Mouse (Mus musculus) heart, embryonic 11.5 days (tissue): ENCODE measurements around the gene Ddx39b. TPM values are rescaled to one million over a fixed set of nuclear protein-coding genes. Genes with fewer than 3 reads are reported as not detected.

Experiments
- ATAC-seq: fragments of 200-750 bp; cut with Nextera tagmentation; replicated peaks from 2 replicates; pipeline ENCODE4 v1.8.0; 2017; ENCODE audit warnings: moderate library complexity; ENCODE audit not compliant: insufficient number of reproducible peaks, low FRiP score, low TSS enrichment
- H3K27ac ChIP-seq: fragments of 300-500 bp; sonication (generic); 2 replicates; pipeline ENCODE4 v1.5.1; 2014; ENCODE audit warnings: mild to moderate bottlenecking, low read depth, low read length
- H3K27me3 ChIP-seq: fragments of 300-500 bp; sonication (generic); 2 replicates; pipeline ENCODE4 v1.6.1; 2014; ENCODE audit warnings: mild to moderate bottlenecking, low read length, mixed read lengths; ENCODE audit not compliant: control insufficient read depth, insufficient read depth
- H3K36me3 ChIP-seq: fragments of 300-500 bp; sonication (generic); 2 replicates; pipeline ENCODE4 v1.6.1; 2014; ENCODE audit warnings: mild to moderate bottlenecking, low read length, moderate library complexity, mixed read lengths; ENCODE audit not compliant: control insufficient read depth, insufficient read depth
- H3K4me1 ChIP-seq: fragments of 300-500 bp; sonication (generic); 2 replicates; pipeline ENCODE4 v1.6.1; 2014; ENCODE audit warnings: low read length; ENCODE audit not compliant: control insufficient read depth, insufficient read depth
- H3K4me2 ChIP-seq: fragments of 300-500 bp; sonication (generic); 2 replicates; pipeline ENCODE4 v1.6.1; 2014; ENCODE audit warnings: mild to moderate bottlenecking, moderate library complexity
- H3K4me3 ChIP-seq: fragments of 300-500 bp; sonication (generic); 2 replicates; pipeline ENCODE4 v1.5.1; 2014; ENCODE audit warnings: low read depth, low read length
- H3K9ac ChIP-seq: fragments of 300-500 bp; sonication (generic); 2 replicates; pipeline ENCODE4 v1.6.1; 2014; ENCODE audit warnings: mild to moderate bottlenecking, low read depth, low read length, moderate library complexity
- H3K9me3 ChIP-seq: fragments of 300-500 bp; sonication (generic); replicated peaks from 2 replicates; pipeline ENCODE4 v1.6.1; 2016; ENCODE audit warnings: low read length; ENCODE audit not compliant: control insufficient read depth
- WGBS: fragments of 180-500 bp; shearing (Covaris S2); extraction: QIAGEN DNeasy Blood & Tissue Kit; methylation state at CpG from one replicate; pipeline ENCODE4 v1.1.7; 2014; ENCODE audit not compliant: insufficient replicate concordance; 5-methylcytosine and 5-hydroxymethylcytosine counted together
- polyA plus RNA-seq: library from polyadenylated mRNA; unstranded; fragments of >200 nt; fragmentation: Nextera tagmentation; extraction: Ambion mirVana; gene quantifications from 2 replicates; pipeline ENCODE4 v1.2.1, GENCODE M21; 2014

Gene Ddx39b
- polyA plus RNA-seq, 1 experiment from 2014 or later = 318 TPM

GRCm38 (mm10) chr17:35252619-35253292 is 11.2 kb downstream of the Ddx39b start:
- no peak for ATAC-seq
- Histone ChIP-seq H3K27me3 (peaks cover 3% of the 10 kb centered on the region; the same call in 1 of the 2 replicates), H3K4me3 (no peak overlapping the region), H3K4me2 (no peak overlapping the region), H3K9me3 (no peaks in the 10 kb centered on the region), H3K27ac (no peak overlapping the region), H3K36me3 (peaks cover 52% of the 10 kb centered on the region), H3K4me1 (no peaks in the 10 kb centered on the region), H3K9ac (no peak overlapping the region)
- 85% methylated on average over 18 of the region's 18 CpGs for WGBS

GRCm38 (mm10) chr17:35253293-35254093 is 11.9 kb downstream of the Ddx39b start:
- 88% methylated on average over 32 of the region's 32 CpGs for WGBS
- H3K27me3 ChIP-seq = peaks cover 3% of the 10 kb centered on the region; the same call in 1 of the 2 replicates
- H3K36me3 ChIP-seq = peaks cover 46% of the 10 kb centered on the region

GRCm38 (mm10) chr17:35254241-35255098 is 12.9 kb downstream of the Ddx39b start:
- Histone ChIP-seq H3K9ac (no peak overlapping the region), H3K4me1 (no peaks in the 10 kb centered on the region), H3K4me2 (no peak overlapping the region), H3K36me3 (peaks cover 36% of the 10 kb centered on the region), H3K4me3 (no peak overlapping the region), H3K27me3 (peaks cover 3% of the 10 kb centered on the region; the same call in 1 of the 2 replicates), H3K9me3 (no peaks in the 10 kb centered on the region), H3K27ac (no peak overlapping the region)
- 61% methylated on average over 11 of the region's 11 CpGs for WGBS
- ATAC-seq = no peak

More at GRCm38 (mm10) chr17:35253293-35254093, 11.9 kb downstream of the Ddx39b start:
- H3K27ac ChIP-seq = no peak overlapping the region
- H3K4me2 ChIP-seq = no peak overlapping the region
- H3K4me3 ChIP-seq = no peak overlapping the region
- no peak for ATAC-seq
- no peak overlapping the region for H3K9ac ChIP-seq
- no peaks in the 10 kb centered on the region for H3K9me3 ChIP-seq
- no peaks in the 10 kb centered on the region for H3K4me1 ChIP-seq

DNA sequence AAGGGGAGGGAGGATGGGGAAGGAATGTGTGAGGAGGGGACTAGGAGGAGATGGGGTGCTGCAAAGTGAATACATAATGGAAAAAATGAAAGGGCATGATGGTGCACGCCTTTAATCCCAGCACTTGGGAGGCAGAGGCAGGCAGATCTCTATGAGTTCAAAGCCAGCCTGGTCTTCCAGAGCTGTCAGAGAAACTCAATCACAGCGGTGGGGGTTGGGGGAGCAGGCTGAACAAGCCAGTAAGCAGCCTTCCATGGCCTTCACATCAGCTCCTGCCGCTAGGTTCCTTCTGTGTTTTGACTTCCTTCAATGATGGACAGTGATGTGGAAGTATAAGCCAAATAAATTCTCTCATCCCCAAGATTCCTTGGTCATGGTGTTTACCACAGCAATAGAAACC is 13.8 kb downstream of the Ddx39b start:
- Histone ChIP-seq H3K9ac (no peak overlapping the region), H3K27ac (no peak overlapping the region), H3K4me3 (no peak overlapping the region), H3K36me3 (peaks cover 33% of the 10 kb centered on the region), H3K9me3 (no peaks in the 10 kb centered on the region), H3K4me1 (no peaks in the 10 kb centered on the region), H3K4me2 (no peak overlapping the region), H3K27me3 (peaks cover 3% of the 10 kb centered on the region; the same call in 1 of the 2 replicates)
- WGBS = 61% methylated on average over 3 of the region's 3 CpGs
- no peak for ATAC-seq

DNA sequence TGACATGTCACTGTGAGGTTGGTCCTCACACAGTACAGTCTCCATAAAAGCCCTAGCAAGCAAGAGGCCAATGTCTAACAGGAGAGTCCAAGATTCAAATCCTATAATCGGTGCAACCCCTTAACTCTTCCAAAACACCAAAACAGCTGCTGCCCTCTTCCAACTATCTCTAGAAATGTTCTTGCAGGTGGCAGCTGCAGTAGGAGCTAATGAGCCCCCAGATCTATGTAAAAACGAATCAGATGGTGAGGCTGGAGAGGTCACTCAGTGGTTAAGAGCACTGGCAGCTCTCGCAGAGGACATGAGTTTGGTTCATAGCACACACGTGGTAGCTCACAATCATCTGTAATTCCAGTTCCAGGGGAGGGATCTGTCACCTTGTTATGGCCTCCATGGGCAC is 14.2 kb downstream of the Ddx39b start:
- H3K4me2 ChIP-seq = no peak overlapping the region
- no peak for ATAC-seq
- peaks cover 3% of the 10 kb centered on the region; the same call in 1 of the 2 replicates for H3K27me3 ChIP-seq
- H3K36me3 ChIP-seq = peaks cover 29% of the 10 kb centered on the region
- H3K9ac ChIP-seq = no peak overlapping the region
- H3K4me3 ChIP-seq = no peak overlapping the region
- H3K9me3 ChIP-seq = no peaks in the 10 kb centered on the region
- WGBS = 57% methylated on average over 4 of the region's 4 CpGs
- no peak overlapping the region for H3K27ac ChIP-seq
- H3K4me1 ChIP-seq = no peaks in the 10 kb centered on the region

- peaks cover 18% of the 10 kb centered on the region for H3K36me3 ChIP-seq
- H3K4me2 ChIP-seq = no peak overlapping the region
- ATAC-seq = no peak
- no peak overlapping the region for H3K9ac ChIP-seq
- no peak overlapping the region for H3K27ac ChIP-seq
- no peak overlapping the region for H3K4me3 ChIP-seq
- H3K4me1 ChIP-seq = no peaks in the 10 kb centered on the region
- H3K27me3 ChIP-seq = peaks cover 12% of the 10 kb centered on the region
- no peaks in the 10 kb centered on the region for H3K9me3 ChIP-seq
- WGBS = 70% methylated on average over 1 of the region's 1 CpGs
These were observed 15.8 kb downstream of the Ddx39b start for GRCm38 (mm10) chr17:35257378-35257777.

DNA sequence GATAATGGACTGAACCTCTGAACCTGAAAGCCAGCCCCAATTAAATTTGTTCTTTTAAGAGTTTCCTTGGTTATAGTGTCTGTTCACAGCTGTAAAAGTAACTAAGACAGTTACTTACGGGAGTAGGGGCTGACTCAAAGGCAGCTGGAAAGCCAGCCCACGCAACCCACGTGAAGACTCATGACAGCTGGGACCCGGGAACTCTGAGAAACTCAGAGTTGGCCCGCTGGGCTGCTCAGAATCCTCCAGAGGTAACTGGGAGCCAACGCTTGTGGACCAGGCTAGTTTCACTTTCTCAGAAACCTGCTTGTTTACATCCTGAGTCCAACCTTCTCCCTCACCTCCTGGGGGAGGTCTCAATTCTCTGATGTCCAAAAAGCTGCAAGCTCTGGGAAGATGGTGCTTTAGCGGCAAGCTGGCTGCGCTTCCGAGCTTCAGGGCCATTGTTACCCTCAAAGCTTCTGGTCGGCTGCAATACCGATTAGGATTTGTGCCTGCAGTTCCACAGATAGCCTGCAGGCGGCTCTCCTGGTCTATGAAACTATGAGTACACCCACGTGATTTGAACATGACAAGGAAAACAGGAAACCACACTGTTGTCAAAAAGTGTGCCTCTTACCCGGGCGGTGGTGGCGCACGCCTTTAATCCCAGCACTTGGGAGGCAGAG is 16.4 kb downstream of the Ddx39b start:
- WGBS = 14% methylated on average over 17 of the region's 17 CpGs

More for the DNA sequence above, 16.4 kb downstream of the Ddx39b start:
- H3K27ac ChIP-seq = no peak overlapping the region
- H3K4me1 ChIP-seq = no peaks in the 10 kb centered on the region
- H3K9me3 ChIP-seq = no peaks in the 10 kb centered on the region
- peaks cover 12% of the 10 kb centered on the region for H3K36me3 ChIP-seq
- no peak for ATAC-seq
- peak overlapping the region; percentile 19; the same call in 1 of the 2 replicates for H3K4me3 ChIP-seq
- peaks cover 18% of the 10 kb centered on the region for H3K27me3 ChIP-seq
- peak overlapping the region; percentile 6; the same call in 1 of the 2 replicates for H3K9ac ChIP-seq
- H3K4me2 ChIP-seq = peak overlapping the region; percentile 52
